Mouse (Mus musculus): ENCODE measurements around the gene Timm17b. TPM values are rescaled to one million over a fixed set of nuclear protein-coding genes. Genes with fewer than 3 reads are reported as not detected.

Timm17b gene
- total RNA-seq, 2 experiments from 2014 or later = 113 to 126 TPM

GRCm38 (mm10) chrX:7919601-7920383, 20.6 kb downstream of the Timm17b start, which contains the start of gene Pcsk1n:
Gene Pcsk1n (plus strand): TSS chrX:7919822.
- DNase-seq = peak in 1 of 2 experiments; percentile 17

GRCm38 (mm10) chrX:7922032-7922431, 22.9 kb downstream of the Timm17b start:
- peak in 1 of 2 experiments; percentile 19 for DNase-seq

DNA sequence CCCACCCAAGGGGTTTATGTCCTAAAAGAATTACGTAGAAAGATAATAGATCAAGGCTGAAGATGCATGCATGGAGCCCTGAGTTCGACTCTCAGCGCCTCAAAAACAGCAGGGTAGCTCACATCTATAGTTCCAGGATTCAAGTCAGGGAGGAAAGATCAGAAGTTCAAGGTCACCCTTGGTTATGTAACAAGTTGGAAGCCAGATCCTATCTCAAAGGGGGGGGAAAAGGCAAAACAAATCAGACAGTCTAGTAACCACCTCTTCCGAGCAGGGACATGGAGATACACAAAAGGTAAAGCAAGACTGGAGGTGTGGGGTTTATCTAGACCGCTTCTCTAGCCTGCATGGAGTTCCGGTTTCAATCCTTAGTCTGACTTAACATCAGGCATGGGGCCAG, 27.1 kb downstream of the Timm17b start:
- DNase-seq = no peak

DNA sequence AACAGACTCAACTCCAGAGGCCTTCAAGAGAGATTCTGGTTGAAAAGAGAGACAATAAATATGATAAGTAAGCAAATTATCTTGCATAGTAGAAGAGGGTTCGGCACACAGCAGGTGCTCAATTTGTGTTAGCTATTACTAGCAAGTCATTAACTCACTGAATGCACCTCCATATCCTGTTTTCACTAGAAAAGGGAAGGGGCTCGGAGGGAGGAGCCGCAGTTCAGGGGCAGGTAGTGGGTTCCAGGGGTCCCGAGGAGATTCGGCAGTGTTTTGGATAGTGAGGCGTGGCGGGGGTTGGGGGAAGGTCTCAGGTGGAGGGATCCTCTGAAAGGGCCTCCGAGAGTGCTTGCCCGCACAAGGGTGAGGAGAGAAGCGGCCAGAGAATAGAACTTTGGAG, 28.0 kb downstream of the Timm17b start:
- DNase-seq = no peak

GRCm38 (mm10) chrX:7928270-7928790, 29.2 kb downstream of the Timm17b start, which contains the start of gene Eras:
Gene Eras (minus strand): TSS chrX:7928607.
- DNase-seq = no peak

GRCm38 (mm10) chrX:7936874-7937273, 37.7 kb downstream of the Timm17b start:
- DNase-seq = no peak

DNA sequence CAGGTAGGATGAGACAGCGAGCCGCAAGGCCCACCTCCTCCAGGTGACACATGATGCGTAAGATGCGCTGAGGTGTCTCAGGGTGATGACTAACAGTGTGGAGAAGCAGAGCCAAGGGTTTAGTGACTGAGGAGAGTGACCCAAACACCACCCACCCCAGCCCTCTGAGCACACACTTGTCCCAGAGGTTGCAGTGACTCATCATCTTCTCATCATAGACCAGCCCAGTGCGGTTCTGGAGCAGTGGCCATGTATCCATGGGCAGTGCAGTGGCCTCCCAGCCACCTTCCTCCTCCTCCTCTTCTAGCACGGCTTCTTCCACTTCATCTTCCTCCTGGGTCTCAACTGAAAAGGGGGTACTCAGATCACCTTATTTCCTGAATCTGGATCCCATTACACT, 38.5 kb downstream of the Timm17b start:
- no peak for DNase-seq

DNA sequence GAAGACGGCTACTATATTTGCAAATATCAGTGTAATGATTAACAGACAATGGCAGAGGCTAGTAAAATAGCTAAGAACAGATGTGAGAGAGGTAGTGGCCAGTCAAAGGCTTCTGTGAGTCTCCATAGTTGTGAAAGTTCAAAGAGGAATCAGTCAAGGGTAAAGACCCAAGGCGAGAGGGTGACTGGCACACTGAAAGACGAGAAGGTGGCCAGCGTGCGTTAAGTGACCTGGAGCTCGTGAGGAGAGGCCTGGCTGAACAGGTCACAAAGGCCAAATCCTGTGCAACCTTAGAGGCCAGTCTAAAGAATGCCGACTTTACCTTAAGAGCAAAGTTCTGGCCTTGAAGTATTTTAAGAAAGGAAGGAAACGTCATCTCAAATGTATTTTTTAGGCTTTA, 46.5 kb downstream of the Timm17b start:
- DNase-seq = no peak

GRCm38 (mm10) chrX:7947108-7947899, 48.1 kb downstream of the Timm17b start, which contains the start of gene Hdac6:
Gene Hdac6 (minus strand): TSS chrX:7947889.
- peak in 1 of 2 experiments; percentile 14 for DNase-seq

DNA sequence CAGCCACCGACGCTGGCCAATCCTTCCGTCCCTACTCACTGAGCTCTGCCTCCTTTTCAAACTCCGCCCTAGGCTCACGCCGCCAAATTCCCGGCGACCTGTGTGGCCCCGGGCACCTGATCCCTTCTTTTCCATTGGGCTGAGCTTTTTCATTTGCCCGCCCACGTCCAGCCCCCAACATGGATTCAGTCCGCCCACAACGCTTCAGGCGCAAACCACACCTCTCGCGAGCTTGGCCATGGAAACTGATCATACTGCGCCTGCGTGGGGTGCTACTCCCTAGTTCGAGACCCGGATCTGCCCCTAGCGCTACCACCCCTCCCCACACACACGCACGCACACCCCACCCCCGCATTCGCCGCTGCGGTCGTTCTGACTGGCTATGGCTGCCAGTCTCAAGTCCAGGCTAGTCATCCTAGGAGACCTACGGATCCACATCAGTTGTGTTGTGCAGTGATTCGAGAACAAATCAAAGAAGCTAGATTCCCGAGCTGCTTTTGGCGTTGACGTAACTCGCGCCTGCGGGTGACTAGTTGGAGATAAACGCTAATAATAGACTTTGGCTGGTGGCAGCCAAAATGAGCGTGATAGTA, 48.8 kb downstream of the Timm17b start:
- DNase-seq = peak; percentile 93

GRCm38 (mm10) chrX:7950091-7950490, 50.9 kb downstream of the Timm17b start:
- DNase-seq = peak; percentile 28 to 30

Other genes with a start within 250 kb of the Timm17b start
- gene Prickle3, start 242.1 kb upstream of the Timm17b start, total RNA-seq (2021) = 10 to 100 TPM in 1 of 2 experiments, 1 to 10 TPM in 1; 7.7 to 11.9 TPM
- 10 to 100 TPM; 73.8 to 80.2 TPM for gene Plp2, start 228.0 kb upstream of the Timm17b start, total RNA-seq (2021)
- under 1 TPM; 0.66 to 0.89 TPM for gene Magix, start 218.1 kb upstream of the Timm17b start, total RNA-seq (2021)
- 10 to 100 TPM; 49.7 to 66.9 TPM for gene Gpkow, start 202.2 kb upstream of the Timm17b start, total RNA-seq (2021)
- 10 to 100 TPM; 48.7 to 67.5 TPM for gene Wdr45, start 185.0 kb upstream of the Timm17b start, total RNA-seq (2021)
- gene Gm45208, start 177.1 kb upstream of the Timm17b start, total RNA-seq (2021) = under 1 TPM in 1 of 2 experiments, not detected in 1; 0.43 TPM
- gene Praf2, start 170.9 kb upstream of the Timm17b start, total RNA-seq (2021) = 10 to 100 TPM; 11.5 to 16.3 TPM
- gene Ccdc120, start 148.5 kb upstream of the Timm17b start, total RNA-seq (2021) = 1 to 10 TPM; 2.2 to 4.0 TPM
- gene Tfe3, start 136.8 kb upstream of the Timm17b start, total RNA-seq (2021) = 10 to 100 TPM; 44.5 to 48.7 TPM
- 10 to 100 TPM; 41.0 to 50.8 TPM for gene Gripap1, start 109.6 kb upstream of the Timm17b start, total RNA-seq (2021)
- under 1 TPM; 0.49 to 0.89 TPM for gene Kcnd1, start 77.1 kb upstream of the Timm17b start, total RNA-seq (2021)
- gene Otud5, start 58.0 kb upstream of the Timm17b start, total RNA-seq (2021) = 10 to 100 TPM; 59.0 to 63.3 TPM
- gene Pim2, start 21.1 kb upstream of the Timm17b start, total RNA-seq (2021) = 1 to 10 TPM; 8.5 to 9.0 TPM
- 10 to 100 TPM; 38.6 to 43.9 TPM for gene Slc35a2, start 15.3 kb upstream of the Timm17b start, total RNA-seq (2021)
- gene Pqbp1, start 88 bp upstream of the Timm17b start, total RNA-seq (2021) = 100 to 1,000 TPM; 120 to 121 TPM
- gene Gm10491, start 8.5 kb downstream of the Timm17b start, total RNA-seq (2021) = not detected
- gene Gm10490, start 10.2 kb downstream of the Timm17b start, total RNA-seq (2021) = not detected
- 10 to 100 TPM; 28.0 to 39.7 TPM for gene Pcsk1n, start 20.5 kb downstream of the Timm17b start, total RNA-seq (2021)
- gene Eras, start 29.2 kb downstream of the Timm17b start, total RNA-seq (2021) = not detected
- gene Hdac6, start 48.5 kb downstream of the Timm17b start, total RNA-seq (2021) = 10 to 100 TPM; 16.5 to 17.3 TPM
- under 1 TPM in 1 of 2 experiments, not detected in 1; 0.26 TPM for gene Gata1, start 78.7 kb downstream of the Timm17b start, total RNA-seq (2021)
- gene Glod5, start 119.1 kb downstream of the Timm17b start, total RNA-seq (2021) = not detected
- 10 to 100 TPM; 11.0 to 15.1 TPM for gene Suv39h1, start 175.4 kb downstream of the Timm17b start, total RNA-seq (2021)
- gene Was, start 191.1 kb downstream of the Timm17b start, total RNA-seq (2021) = 1 to 10 TPM; 1.7 to 2.3 TPM
- 10 to 100 TPM; 63.2 to 64.0 TPM for gene Wdr13, start 233.5 kb downstream of the Timm17b start, total RNA-seq (2021)
- 100 to 1,000 TPM in 1 of 2 experiments, 10 to 100 TPM in 1; 97.4 to 129 TPM for gene Rbm3, start 246.5 kb downstream of the Timm17b start, total RNA-seq (2021)

Measured in adrenal gland, postnatal 36 days (tissue).